Mouse (Mus musculus) CH12.LX (cell line): ENCODE measurements at regions not wholly inside any gene's neighbourhood (a gene's known extent, or its start where the extent isn't known, plus 50 kb on each side); places are given as distances from the start of the nearest gene placed in this dataset.

Experiments used
- DNase-seq: peaks from one replicate; pipeline ENCODE4 v3.0.0-alpha.2; 2013; ENCODE audit errors: extremely low read depth
- H3K27ac ChIP-seq: 2 replicates; pipeline ENCODE4 v1.5.1; 2012; ENCODE audit warnings: low read depth, mild to moderate bottlenecking, control low read depth, moderate library complexity; ENCODE audit not compliant: insufficient read depth
- H3K27me3 ChIP-seq: replicated peaks from 2 replicates; pipeline ENCODE3; 2012; ENCODE audit warnings: inconsistent platforms
- H3K36me3 ChIP-seq, 2 experiments: replicated peaks in 1 of 2; 2 replicates each; pipeline versions ENCODE3 to v1.6.1; 2012; ENCODE audit warnings: inconsistent platforms in 1 of 2, low read length in 1 of 2, mild to moderate bottlenecking in 1 of 2, mixed read lengths in 1 of 2, moderate library complexity in 1 of 2; ENCODE audit not compliant: control insufficient read depth in 1 of 2, insufficient read depth in 1 of 2
- H3K4me1 ChIP-seq, 2 experiments: 2 replicates each; pipeline ENCODE4 v1.6.1; 2012; ENCODE audit warnings: inconsistent platforms in 1 of 2, moderate library complexity in 1 of 2; ENCODE audit not compliant: insufficient read depth in 2 of 2, control insufficient read depth in 1 of 2
- H3K4me2 ChIP-seq: 2 replicates; pipeline ENCODE4 v1.6.1; 2012; ENCODE audit warnings: low read depth, mild to moderate bottlenecking, control low read depth; ENCODE audit not compliant: poor library complexity, insufficient read depth, severe bottlenecking
- H3K4me3 ChIP-seq, 3 experiments: fragments of 150-350 bp in 1 of 3; sonication (generic) in 1 of 3; replicated peaks in 1 of 3; 2 replicates each; pipeline versions ENCODE3 to v1.5.1; 2011 to 2012; ENCODE audit warnings: low read depth in 2 of 3, low read length in 2 of 3, mild to moderate bottlenecking in 2 of 3, moderate library complexity in 2 of 3, control low read depth in 1 of 3, improper control_type of control experiment in 1 of 3, inconsistent platforms in 1 of 3, mixed read lengths in 1 of 3; ENCODE audit not compliant: poor library complexity in 1 of 3
- H3K79me2 ChIP-seq: replicated peaks from 2 replicates; pipeline ENCODE4 v1.6.1; 2012; ENCODE audit warnings: mild to moderate bottlenecking, moderate library complexity; ENCODE audit not compliant: control insufficient read depth, poor library complexity, insufficient read depth, severe bottlenecking; ENCODE audit errors: extremely low read depth
- H3K9ac ChIP-seq: 2 replicates; pipeline ENCODE4 v1.6.1; 2012; ENCODE audit warnings: low read depth, mild to moderate bottlenecking, control low read depth, moderate library complexity; ENCODE audit not compliant: insufficient read depth
- H3K9me3 ChIP-seq: replicated peaks from 2 replicates; pipeline ENCODE3; 2012; ENCODE audit warnings: low read length, inconsistent platforms, mixed read lengths
- BHLHE40 ChIP-seq: IDR thresholded peaks from 2 replicates; pipeline ENCODE4 v1.6.1; 2011; ENCODE audit warnings: mild to moderate bottlenecking, low read depth, low read length, improper control_type of control experiment
- CHD1 ChIP-seq: IDR thresholded peaks from 2 replicates; pipeline ENCODE4 v1.6.1; 2012; ENCODE audit warnings: low read depth, low read length, improper control_type of control experiment, inconsistent platforms
- CHD2 ChIP-seq: IDR thresholded peaks from 2 replicates; pipeline ENCODE4 v1.6.1; 2011; ENCODE audit warnings: low read length, improper control_type of control experiment
- E2F4 ChIP-seq: IDR thresholded peaks from 2 replicates; pipeline ENCODE4 v1.6.1; 2011; ENCODE audit warnings: low read depth, low read length, improper control_type of control experiment; ENCODE audit not compliant: insufficient replicate concordance
- GABPA ChIP-seq: IDR thresholded peaks from 2 replicates; pipeline ENCODE4 v1.6.1; 2012; ENCODE audit warnings: low read depth, low read length, improper control_type of control experiment, inconsistent platforms; ENCODE audit not compliant: insufficient replicate concordance
- KAT2A ChIP-seq: IDR thresholded peaks from 2 replicates; pipeline ENCODE4 v1.6.1; 2012; ENCODE audit warnings: low read length, improper control_type of control experiment, inconsistent platforms; ENCODE audit not compliant: insufficient replicate concordance
- MAFK ChIP-seq: IDR thresholded peaks from 2 replicates; pipeline ENCODE4 v1.6.1; 2011; ENCODE audit warnings: low read length, improper control_type of control experiment; ENCODE audit not compliant: insufficient replicate concordance
- MAX ChIP-seq: IDR thresholded peaks from 2 replicates; pipeline ENCODE4 v1.6.1; 2011; ENCODE audit warnings: low read length, improper control_type of control experiment
- MAZ ChIP-seq: IDR thresholded peaks from 2 replicates; pipeline ENCODE4 v1.6.1; 2012; ENCODE audit warnings: low read depth, mild to moderate bottlenecking, inconsistent platforms, low read length, improper control_type of control experiment, moderate library complexity
- MEF2A ChIP-seq: IDR thresholded peaks from 2 replicates; pipeline ENCODE4 v1.6.1; 2014; ENCODE audit warnings: low read depth, mild to moderate bottlenecking, inconsistent platforms, low read length, improper control_type of control experiment, borderline replicate concordance
- MXI1 ChIP-seq: IDR thresholded peaks from 2 replicates; pipeline ENCODE4 v1.6.1; 2011; ENCODE audit warnings: mild to moderate bottlenecking, low read depth, low read length, improper control_type of control experiment
- NELFE ChIP-seq: IDR thresholded peaks from 2 replicates; pipeline ENCODE4 v1.6.1; 2011; ENCODE audit warnings: low read depth, low read length, improper control_type of control experiment
- NRF1 ChIP-seq: IDR thresholded peaks from 2 replicates; pipeline ENCODE4 v1.6.1; 2014; ENCODE audit warnings: low read depth, mild to moderate bottlenecking, inconsistent platforms, low read length, improper control_type of control experiment, moderate library complexity
- RAD21 ChIP-seq: IDR thresholded peaks from 2 replicates; pipeline ENCODE4 v1.6.1; 2011; ENCODE audit warnings: low read depth, mild to moderate bottlenecking, low read length, improper control_type of control experiment, moderate library complexity
- SIN3A ChIP-seq: IDR thresholded peaks from 2 replicates; pipeline ENCODE4 v1.6.1; 2012; ENCODE audit warnings: low read length, improper control_type of control experiment, inconsistent platforms
- SMC3 ChIP-seq: IDR thresholded peaks from 2 replicates; pipeline ENCODE4 v1.6.1; 2011; ENCODE audit warnings: low read depth, low read length, improper control_type of control experiment
- TBP ChIP-seq: conservative IDR thresholded peaks from 2 replicates; pipeline ENCODE4 v1.6.1; 2011; ENCODE audit warnings: low read depth, low read length, improper control_type of control experiment
- TCF12 ChIP-seq: IDR thresholded peaks from 2 replicates; pipeline ENCODE4 v1.6.1; 2014; ENCODE audit warnings: low read depth, mild to moderate bottlenecking, inconsistent platforms, low read length, improper control_type of control experiment
- ZC3H11A ChIP-seq: IDR thresholded peaks from 2 replicates; pipeline ENCODE4 v1.6.1; 2012; ENCODE audit warnings: low read depth, mild to moderate bottlenecking, inconsistent platforms, low read length, improper control_type of control experiment
- ZKSCAN1 ChIP-seq: IDR thresholded peaks from 2 replicates; pipeline ENCODE4 v1.6.1; 2012; ENCODE audit warnings: low read depth, inconsistent platforms, low read length, improper control_type of control experiment, borderline replicate concordance
- ZNF384 ChIP-seq: IDR thresholded peaks from 2 replicates; pipeline ENCODE4 v1.6.1; 2012; ENCODE audit warnings: low read depth, low read length, improper control_type of control experiment, inconsistent platforms
- dilution Hi-C: fragments of 300-500 bp; cut with MboI; formaldehyde crosslinking; loops from 2 replicates; pipeline ENCODE4 v1.14.3; 2020; ENCODE audit warnings: low sequenced_read_pairs; ENCODE audit not compliant: extremely low pct_unique_long_range_greater_than_20kb, extremely low pct_ligation_motif_present
- in situ Hi-C: fragments of 300-500 bp; cut with MboI; formaldehyde crosslinking; loops from 3 replicates; pipeline ENCODE4 v1.14.3; 2019; ENCODE audit warnings: low sequenced_read_pairs, low pct_ligation_motif_present, low pct_unique_long_range_greater_than_20kb, mixed read lengths

- H3K4me2 ChIP-seq: no peak overlapping the region
- DNase-seq: no peak
- H3K4me3 ChIP-seq: no peak overlapping the region
- no peaks in the 10 kb centered on the region for H3K9me3 ChIP-seq
- dilution Hi-C loops: no loop called here
- no peaks in the 10 kb centered on the region for H3K36me3 ChIP-seq
- 0 out of 2 replicates have a peak, but pooled peaks cover 2% of the 10 kb centered on the region for H3K79me2 ChIP-seq
- peaks cover 2 to 36% of the 10 kb centered on the region in 2 experiments; a peak in 3 of 4 replicates for H3K4me1 ChIP-seq
- no peak overlapping the region for H3K9ac ChIP-seq
- H3K27me3 ChIP-seq: no peaks in the 10 kb centered on the region
- H3K27ac ChIP-seq: peak overlapping the region; percentile 77
- TF ChIP-seq GABPA (no peak), MXI1 (no peak), NRF1 (no peak), MEF2A (peak; percentile 60; the same call in 1 of the 2 replicates)
- TF ChIP-seq, all 38 proteins: peak for 1
- in situ Hi-C loops: no loop called here
Measured at GRCm38 (mm10) chrX:167088438-167088837, 120.7 kb downstream of the Tmsb4x start.

- Histone ChIP-seq H3K27ac (no peak overlapping the region), H3K4me3 (no peak overlapping the region), H3K9ac (no peak overlapping the region), H3K79me2 (no peaks in the 10 kb centered on the region), H3K27me3 (no peaks in the 10 kb centered on the region), H3K9me3 (no peaks in the 10 kb centered on the region), H3K36me3 (no peaks in the 10 kb centered on the region), H3K4me1 (no peaks in the 10 kb centered on the region), H3K4me2 (no peak overlapping the region)
- DNase-seq: no peak
- no peak for TF ChIP-seq CHD2
- no peak for TF ChIP-seq ZC3H11A
- TF ChIP-seq KAT2A: no peak
- no peak for TF ChIP-seq MAFK
- no peak for TF ChIP-seq CHD1
- no peak for TF ChIP-seq MXI1
- TF ChIP-seq ZKSCAN1: no peak
- no peak for TF ChIP-seq MAX
- TF ChIP-seq E2F4: no peak
- no peak for TF ChIP-seq RAD21
- TF ChIP-seq TBP: no peak
- no peak for TF ChIP-seq MAZ
- no peak for TF ChIP-seq BHLHE40
- TF ChIP-seq SIN3A: no peak
- no peak for TF ChIP-seq SMC3
- TF ChIP-seq ZNF384: no peak
- no peak for TF ChIP-seq NELFE
- no peak for TF ChIP-seq TCF12
- in situ Hi-C loops (no loop called here), dilution Hi-C loops (no loop called here)
Measured at GRCm38 (mm10) chrX:167080821-167081220, 128.3 kb downstream of the Tmsb4x start.
